Mouse (Mus musculus) erythroblast, embryonic 14.5 days (primary cell): Measurements from ENCODE around the gene Ltc4s. TPM values are rescaled to one million over a fixed set of nuclear protein-coding genes. Genes with fewer than 3 reads are reported as not detected.

Experiments
- H3K27me3 ChIP-seq: 2 replicates; pipeline ENCODE4 v1.6.1; 2012; ENCODE audit warnings: inconsistent platforms; ENCODE audit not compliant: control insufficient read depth
- H3K36me3 ChIP-seq: 2 replicates; pipeline ENCODE4 v1.6.1; 2012; ENCODE audit warnings: mild to moderate bottlenecking, inconsistent platforms; ENCODE audit not compliant: control insufficient read depth
- H3K4me1 ChIP-seq: 2 replicates; pipeline ENCODE4 v1.6.1; 2012; ENCODE audit warnings: inconsistent platforms; ENCODE audit not compliant: control insufficient read depth
- H3K4me3 ChIP-seq: replicated peaks from 2 replicates; pipeline ENCODE3; 2012; ENCODE audit warnings: moderate library complexity, mild to moderate bottlenecking, inconsistent platforms
- H3K9me3 ChIP-seq: 2 replicates; pipeline ENCODE4 v1.6.1; 2012; ENCODE audit warnings: low read length, inconsistent platforms, mixed read lengths; ENCODE audit not compliant: control insufficient read depth
- GATA1 ChIP-seq: IDR thresholded peaks from 2 replicates; pipeline ENCODE4 v1.6.1; 2012; ENCODE audit warnings: low read length, inconsistent platforms, mixed read lengths
- TAL1 ChIP-seq: IDR thresholded peaks from 3 replicates; pipeline ENCODE4 v1.6.1; 2012; ENCODE audit warnings: low read length, inconsistent platforms, mixed read lengths
- polyA plus RNA-seq: library from polyadenylated mRNA; stranded (reverse); fragments of >175 nt; gene quantifications from 2 replicates; pipeline ENCODE4 v1.2.3, GENCODE M21; 2012

The Ltc4s gene
- polyA plus RNA-seq, result not detected in 2 replicates

GRCm38 (mm10) chr11:50238324-50238723 lies at the start of gene Ltc4s:
Ltc4s (minus strand) TSS chr11:50238616.
- Histone ChIP-seq H3K27me3 (peaks cover 9% of the 10 kb centered on the region), H3K36me3 (peaks cover 28% of the 10 kb centered on the region), H3K4me3 (peak within 1 kb of the TSS; percentile 75), H3K4me1 (peaks cover 41% of the 10 kb centered on the region), H3K9me3 (no peaks in the 10 kb centered on the region)
- TF ChIP-seq TAL1, result no peak
- no peak for TF ChIP-seq GATA1

- H3K4me3 ChIP-seq, result no peak overlapping the region
- no peaks in the 10 kb centered on the region for H3K27me3 ChIP-seq
- H3K4me1 ChIP-seq, result peaks cover 33% of the 10 kb centered on the region
- H3K9me3 ChIP-seq, result peaks cover 3% of the 10 kb centered on the region
- TF ChIP-seq TAL1 (no peak), GATA1 (no peak)
- peaks cover 59% of the 10 kb centered on the region for H3K36me3 ChIP-seq
Measured at GRCm38 (mm10) chr11:50286428-50286827, 48.0 kb upstream of the Ltc4s start.

GRCm38 (mm10) chr11:50285696-50286095 lies 47.3 kb upstream of the Ltc4s start:
- H3K27me3 ChIP-seq, result no peaks in the 10 kb centered on the region
- H3K4me3 ChIP-seq, result no peak overlapping the region
- peaks cover 27% of the 10 kb centered on the region for H3K4me1 ChIP-seq
- H3K9me3 ChIP-seq, result peaks cover 3% of the 10 kb centered on the region
- TF ChIP-seq GATA1, result no peak
- no peak for TF ChIP-seq TAL1
- peaks cover 66% of the 10 kb centered on the region for H3K36me3 ChIP-seq

DNA sequence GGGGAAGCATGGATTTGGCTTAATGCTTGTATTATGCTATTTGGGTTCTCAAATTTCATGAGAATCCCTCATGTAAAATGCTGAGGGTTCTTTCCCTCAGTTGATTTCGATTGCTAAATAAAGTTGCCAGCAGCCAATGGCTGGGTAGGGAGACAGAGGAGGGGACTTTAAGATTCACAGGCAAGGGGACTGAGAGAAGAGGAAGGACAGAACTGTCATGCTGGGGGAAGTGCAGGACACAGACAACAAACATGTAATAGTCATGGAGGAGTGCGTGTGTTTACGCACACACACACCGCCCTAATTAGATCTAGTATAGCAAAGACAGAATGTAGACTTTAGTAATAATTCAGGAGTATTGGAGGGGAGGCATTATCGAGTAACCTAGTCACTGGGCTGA lies 46.8 kb upstream of the Ltc4s start:
- Histone ChIP-seq H3K9me3 (peaks cover 3% of the 10 kb centered on the region), H3K36me3 (peaks cover 67% of the 10 kb centered on the region), H3K4me3 (no peak overlapping the region), H3K4me1 (peaks cover 22% of the 10 kb centered on the region), H3K27me3 (no peaks in the 10 kb centered on the region)
- no peak for TF ChIP-seq TAL1
- TF ChIP-seq GATA1, result no peak

GRCm38 (mm10) chr11:50280053-50280452 lies 41.6 kb upstream of the Ltc4s start:
- TF ChIP-seq TAL1 (no peak), GATA1 (no peak)
- Histone ChIP-seq H3K9me3 (no peaks in the 10 kb centered on the region), H3K36me3 (peaks cover 36% of the 10 kb centered on the region), H3K27me3 (no peaks in the 10 kb centered on the region), H3K4me1 (peaks cover 6% of the 10 kb centered on the region), H3K4me3 (no peak overlapping the region)

DNA sequence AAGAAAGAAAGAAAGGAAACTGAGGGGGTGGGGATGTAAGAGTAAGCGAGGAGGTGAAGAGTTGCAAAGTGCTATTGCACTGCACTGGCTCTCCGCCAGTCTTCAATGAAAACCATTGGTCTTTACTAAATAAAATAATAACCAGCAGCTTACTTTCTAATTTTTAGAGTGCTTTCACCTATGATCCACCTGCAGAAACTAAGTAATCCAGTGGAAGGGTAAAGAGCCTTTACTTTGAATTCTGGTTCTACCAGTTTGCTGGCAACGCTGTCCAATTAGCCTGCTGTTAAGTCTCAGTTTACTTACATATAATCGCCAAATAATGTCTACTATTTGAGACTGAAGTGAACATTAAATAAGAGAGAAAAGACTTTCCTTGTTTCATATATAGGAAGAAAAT lies 40.6 kb upstream of the Ltc4s start:
- Histone ChIP-seq H3K9me3 (no peaks in the 10 kb centered on the region), H3K4me3 (no peak overlapping the region), H3K36me3 (peaks cover 33% of the 10 kb centered on the region), H3K27me3 (no peaks in the 10 kb centered on the region), H3K4me1 (peaks cover 6% of the 10 kb centered on the region)
- TF ChIP-seq TAL1 (no peak), GATA1 (no peak)

DNA sequence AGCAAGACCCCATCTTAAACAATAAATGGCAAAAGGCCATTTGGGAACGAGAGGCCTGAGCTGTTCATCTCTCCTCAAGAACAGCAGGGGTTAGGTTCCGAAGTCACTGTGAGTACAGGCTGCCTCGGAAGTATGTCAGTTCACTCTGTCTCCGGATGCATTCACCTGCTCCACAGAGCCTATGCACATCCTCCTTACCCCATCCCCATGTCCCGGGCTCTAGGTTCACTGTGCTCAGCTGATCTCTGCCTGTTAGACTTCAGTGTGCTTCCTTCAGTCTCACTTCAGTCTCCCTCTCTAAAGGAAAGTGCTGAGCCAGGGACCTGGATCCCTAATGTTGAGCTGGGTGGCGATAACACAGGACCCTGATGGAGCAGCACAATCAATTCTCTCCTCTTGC lies 39.3 kb upstream of the Ltc4s start:
- Histone ChIP-seq H3K4me1 (peaks cover 6% of the 10 kb centered on the region), H3K27me3 (no peaks in the 10 kb centered on the region), H3K36me3 (peaks cover 29% of the 10 kb centered on the region), H3K4me3 (no peak overlapping the region), H3K9me3 (no peaks in the 10 kb centered on the region)
- no peak for TF ChIP-seq TAL1

- peaks cover 6% of the 10 kb centered on the region for H3K4me1 ChIP-seq
- TF ChIP-seq TAL1, result no peak
- TF ChIP-seq GATA1, result no peak
Measured at GRCm38 (mm10) chr11:50277025-50277424, 38.6 kb upstream of the Ltc4s start.

DNA sequence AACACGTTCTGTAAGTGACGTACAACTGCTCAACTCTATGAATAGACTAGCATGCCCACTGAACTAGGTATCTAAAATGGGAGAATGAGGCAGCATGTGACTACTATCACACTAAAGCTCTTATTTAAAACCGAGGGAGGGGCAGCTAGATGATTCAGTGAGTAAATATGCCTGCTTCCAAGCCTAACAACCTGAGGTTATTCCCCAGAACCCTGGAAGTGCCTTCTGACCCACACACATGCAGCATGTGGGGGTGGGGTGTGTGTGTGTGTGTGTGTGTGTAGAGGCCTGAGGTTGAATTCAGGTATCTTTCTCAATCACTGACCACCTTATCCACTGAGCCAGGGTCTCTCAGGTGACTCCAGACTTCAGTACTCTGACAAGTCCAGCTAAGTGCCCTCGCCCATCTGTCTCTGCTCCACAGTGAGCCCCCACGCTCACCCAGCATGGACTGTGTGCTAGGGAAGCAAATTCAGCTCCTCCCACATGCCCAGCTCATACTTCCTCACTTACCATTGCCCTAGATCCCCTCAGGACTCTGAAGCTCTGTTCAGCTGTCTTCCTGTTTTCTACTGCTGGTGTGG lies 37.2 kb upstream of the Ltc4s start:
- H3K4me1 ChIP-seq, result peaks cover 6% of the 10 kb centered on the region
- H3K9me3 ChIP-seq, result no peaks in the 10 kb centered on the region
- H3K4me3 ChIP-seq, result no peak overlapping the region
- H3K36me3 ChIP-seq, result peaks cover 19% of the 10 kb centered on the region
- TF ChIP-seq GATA1 (no peak), TAL1 (no peak)
- no peaks in the 10 kb centered on the region for H3K27me3 ChIP-seq

More at GRCm38 (mm10) chr11:50277025-50277424, 38.6 kb upstream of the Ltc4s start:
- Histone ChIP-seq H3K9me3 (no peaks in the 10 kb centered on the region), H3K36me3 (peaks cover 28% of the 10 kb centered on the region), H3K4me3 (no peak overlapping the region), H3K27me3 (no peaks in the 10 kb centered on the region)

DNA sequence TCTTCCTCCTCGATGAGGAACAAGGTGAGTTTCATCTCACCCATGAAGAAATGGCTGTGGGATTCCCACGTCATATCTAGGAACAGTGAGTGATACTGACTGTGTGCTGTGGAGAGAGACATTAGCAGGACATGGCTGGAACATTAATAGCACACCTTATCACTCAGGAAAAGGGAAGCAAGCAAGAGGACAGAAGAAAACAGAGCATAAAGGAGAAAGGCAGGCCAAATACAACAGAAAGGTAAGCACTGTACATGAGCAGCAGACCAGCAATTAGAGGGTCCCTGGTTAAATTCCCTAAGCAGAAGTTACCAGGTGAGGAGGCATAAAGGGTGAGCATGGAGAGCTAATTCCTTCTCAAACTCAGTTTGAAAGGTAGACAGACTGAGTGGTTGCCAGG lies 36.7 kb upstream of the Ltc4s start:
- no peaks in the 10 kb centered on the region for H3K9me3 ChIP-seq
- no peak overlapping the region for H3K4me3 ChIP-seq
- no peak for TF ChIP-seq GATA1
- no peak for TF ChIP-seq TAL1
- H3K4me1 ChIP-seq, result peaks cover 6% of the 10 kb centered on the region
- H3K27me3 ChIP-seq, result no peaks in the 10 kb centered on the region
- peaks cover 16% of the 10 kb centered on the region for H3K36me3 ChIP-seq
